Mouse (Mus musculus): ENCODE results near the gene Zfp53. TPM values are rescaled to one million over a fixed set of nuclear protein-coding genes. Genes with fewer than 3 reads are reported as not detected.
A peak's percentile ranks its signal among the peaks of the same experiment; 100 is the strongest.
"Not testable (repeated sequence)": the region's sequence is repeated elsewhere in the genome, so short reads cannot be mapped to it uniquely, and the experiment has no call there.

The Zfp53 gene
- polyA plus RNA-seq (2012; rRNA removed), result 2.9 TPM in 2 replicates

GRCm38 (mm10) chr17:21488760-21489499, at the start of gene Zfp53:
Gene Zfp53, plus strand, starts transcription at chr17:21488998.
- no peak within 1 kb of the TSS for H3K27ac ChIP-seq (ENCODE audit: insufficient read depth, low read length)
- peak within 1 kb of the TSS; percentile 91 for H3K4me3 ChIP-seq (ENCODE audit: insufficient read depth, low read length)

GRCm38 (mm10) chr17:21449669-21450068, 39.1 kb upstream of the Zfp53 start:
- Histone ChIP-seq H3K4me1 (ENCODE audit: control insufficient read depth, insufficient read depth, low read length) (peaks cover 2% of the 10 kb centered on the region; the same call in 1 of the 2 replicates), H3K27ac (ENCODE audit: insufficient read depth, low read length) (peak overlapping the region; percentile 31; the same call in 1 of the 2 replicates), H3K4me3 (ENCODE audit: insufficient read depth, low read length) (peak overlapping the region; percentile 73)
- TF ChIP-seq POLR2A (IDR thresholded peaks at IDR 0.05; ENCODE audit: extremely low read depth, insufficient read depth, low read length) (no peak), CTCF (IDR thresholded peaks at IDR 0.05; ENCODE audit: extremely low read depth, insufficient read depth, low read length) (peak; percentile 44; the same call in 1 of the 2 replicates)

More at GRCm38 (mm10) chr17:21488760-21489499, at the start of gene Zfp53:
- peak; percentile 76 for TF ChIP-seq POLR2A (IDR thresholded peaks at IDR 0.05; ENCODE audit: extremely low read depth, insufficient read depth, low read length)
- TF ChIP-seq CTCF (IDR thresholded peaks at IDR 0.05; ENCODE audit: extremely low read depth, insufficient read depth, low read length), result no peak
- no peaks in the 10 kb centered on the region; the same call in 1 of the 2 replicates for H3K4me1 ChIP-seq (ENCODE audit: control insufficient read depth, insufficient read depth, low read length)

GRCm38 (mm10) chr17:21450138-21450704, 38.6 kb upstream of the Zfp53 start, which contains the start of gene Zfp51:
Gene Zfp51, plus strand, starts transcription at chr17:21450374.
- peak within 1 kb of the TSS; percentile 31; the same call in 1 of the 2 replicates for H3K27ac ChIP-seq (ENCODE audit: insufficient read depth, low read length)
- peak within 1 kb of the TSS; percentile 73 for H3K4me3 ChIP-seq (ENCODE audit: insufficient read depth, low read length)
- TF ChIP-seq POLR2A (IDR thresholded peaks at IDR 0.05; ENCODE audit: extremely low read depth, insufficient read depth, low read length), result peak; percentile 32; the same call in 1 of the 2 replicates
- no peak for TF ChIP-seq CTCF (IDR thresholded peaks at IDR 0.05; ENCODE audit: extremely low read depth, insufficient read depth, low read length)
- H3K4me1 ChIP-seq (ENCODE audit: control insufficient read depth, insufficient read depth, low read length), result peaks cover 2% of the 10 kb centered on the region; the same call in 1 of the 2 replicates

GRCm38 (mm10) chr17:21463550-21463949, 25.2 kb upstream of the Zfp53 start:
- Histone ChIP-seq H3K27ac (ENCODE audit: insufficient read depth, low read length) (no peak overlapping the region), H3K4me3 (ENCODE audit: insufficient read depth, low read length) (no peak overlapping the region)
- TF ChIP-seq CTCF (IDR thresholded peaks at IDR 0.05; ENCODE audit: extremely low read depth, insufficient read depth, low read length), result no peak
- no peak for TF ChIP-seq POLR2A (IDR thresholded peaks at IDR 0.05; ENCODE audit: extremely low read depth, insufficient read depth, low read length)

GRCm38 (mm10) chr17:21472032-21472652, 16.7 kb upstream of the Zfp53 start:
- Histone ChIP-seq H3K4me1 (ENCODE audit: control insufficient read depth, insufficient read depth, low read length) (no peaks in the 10 kb centered on the region), H3K4me3 (ENCODE audit: insufficient read depth, low read length) (no peak overlapping the region), H3K27ac (ENCODE audit: insufficient read depth, low read length) (no peak overlapping the region)
- TF ChIP-seq POLR2A (IDR thresholded peaks at IDR 0.05; ENCODE audit: extremely low read depth, insufficient read depth, low read length) (no peak), CTCF (IDR thresholded peaks at IDR 0.05; ENCODE audit: extremely low read depth, insufficient read depth, low read length) (no peak)

More at GRCm38 (mm10) chr17:21463550-21463949, 25.2 kb upstream of the Zfp53 start:
- H3K4me1 ChIP-seq (ENCODE audit: control insufficient read depth, insufficient read depth, low read length), result no peaks in the 10 kb centered on the region

- Histone ChIP-seq H3K27ac (ENCODE audit: insufficient read depth, low read length) (no peak overlapping the region), H3K4me1 (ENCODE audit: control insufficient read depth, insufficient read depth, low read length) (no peaks in the 10 kb centered on the region), H3K4me3 (ENCODE audit: insufficient read depth, low read length) (no peak overlapping the region)
- TF ChIP-seq CTCF (IDR thresholded peaks at IDR 0.05; ENCODE audit: extremely low read depth, insufficient read depth, low read length), result no peak
- no peak for TF ChIP-seq POLR2A (IDR thresholded peaks at IDR 0.05; ENCODE audit: extremely low read depth, insufficient read depth, low read length)
Observed at GRCm38 (mm10) chr17:21472653-21473307, 16.0 kb upstream of the Zfp53 start.

- Histone ChIP-seq H3K27ac (ENCODE audit: insufficient read depth, low read length) (no peak overlapping the region), H3K4me1 (ENCODE audit: control insufficient read depth, insufficient read depth, low read length) (no peaks in the 10 kb centered on the region), H3K4me3 (ENCODE audit: insufficient read depth, low read length) (no peak overlapping the region)
- TF ChIP-seq CTCF (IDR thresholded peaks at IDR 0.05; ENCODE audit: extremely low read depth, insufficient read depth, low read length) (no peak), POLR2A (IDR thresholded peaks at IDR 0.05; ENCODE audit: extremely low read depth, insufficient read depth, low read length) (no peak)
Observed at GRCm38 (mm10) chr17:21473362-21474190, 15.2 kb upstream of the Zfp53 start.

GRCm38 (mm10) chr17:21474729-21475128, 14.1 kb upstream of the Zfp53 start:
- not testable (repeated sequence) for H3K27ac ChIP-seq (ENCODE audit: insufficient read depth, low read length); H3K4me1 ChIP-seq (ENCODE audit: control insufficient read depth, insufficient read depth, low read length); H3K4me3 ChIP-seq (ENCODE audit: insufficient read depth, low read length)

GRCm38 (mm10) chr17:21475290-21475689, 13.5 kb upstream of the Zfp53 start:
- not testable (repeated sequence) for H3K4me3 ChIP-seq (ENCODE audit: insufficient read depth, low read length); H3K4me1 ChIP-seq (ENCODE audit: control insufficient read depth, insufficient read depth, low read length); H3K27ac ChIP-seq (ENCODE audit: insufficient read depth, low read length)

GRCm38 (mm10) chr17:21476351-21476750, 12.4 kb upstream of the Zfp53 start:
- not testable (repeated sequence) for H3K4me3 ChIP-seq (ENCODE audit: insufficient read depth, low read length); H3K27ac ChIP-seq (ENCODE audit: insufficient read depth, low read length); H3K4me1 ChIP-seq (ENCODE audit: control insufficient read depth, insufficient read depth, low read length)

GRCm38 (mm10) chr17:21478103-21478777, 10.6 kb upstream of the Zfp53 start:
- H3K4me3 ChIP-seq (ENCODE audit: insufficient read depth, low read length); H3K4me1 ChIP-seq (ENCODE audit: control insufficient read depth, insufficient read depth, low read length); H3K27ac ChIP-seq (ENCODE audit: insufficient read depth, low read length): not testable (repeated sequence)

Measured in cortical plate, adult 2 months (tissue).